Mouse (Mus musculus) forebrain, embryonic 14.5 days (tissue): ENCODE data around the gene Gfra1. TPM values are rescaled to one million over a fixed set of nuclear protein-coding genes. Genes with fewer than 3 reads are reported as not detected.

ENCODE experiments used
- ATAC-seq: fragments of 200-750 bp; cut with Nextera tagmentation; 2 replicates; pipeline ENCODE4 v1.8.0; 2017; ENCODE audit warnings: mild to moderate bottlenecking, moderate library complexity
- DNase-seq: peaks from one replicate; pipeline ENCODE4 v3.0.0-alpha.2; 2015; ENCODE audit warnings: low spot score
- H3K27ac ChIP-seq: fragments of 300-500 bp; sonication (generic); 2 replicates; pipeline ENCODE4 v1.5.1; 2014; ENCODE audit warnings: low read depth, mild to moderate bottlenecking, control low read depth, low read length, moderate library complexity
- H3K27me3 ChIP-seq: fragments of 300-500 bp; sonication (generic); replicated peaks from 2 replicates; pipeline ENCODE4 v1.6.1; 2014; ENCODE audit warnings: low read length, control low read depth, mixed read lengths; ENCODE audit not compliant: control insufficient read depth, insufficient read depth
- H3K36me3 ChIP-seq: fragments of 300-500 bp; sonication (generic); 2 replicates; pipeline ENCODE4 v1.6.1; 2014; ENCODE audit warnings: low read length, control low read depth; ENCODE audit not compliant: control insufficient read depth, insufficient read depth
- H3K4me1 ChIP-seq: fragments of 300-500 bp; sonication (generic); 2 replicates; pipeline ENCODE4 v1.6.1; 2014; ENCODE audit warnings: antibody characterized with exemption, low read length, control low read depth; ENCODE audit not compliant: control insufficient read depth, insufficient read depth
- H3K4me2 ChIP-seq: fragments of 300-500 bp; sonication (generic); 2 replicates; pipeline ENCODE4 v1.6.1; 2014; ENCODE audit warnings: mild to moderate bottlenecking, control low read depth, low read length
- H3K4me3 ChIP-seq: fragments of 300-500 bp; sonication (generic); 2 replicates; pipeline ENCODE4 v1.5.1; 2014; ENCODE audit warnings: low read depth, low read length, control low read depth
- H3K9ac ChIP-seq: fragments of 300-500 bp; sonication (generic); 2 replicates; pipeline ENCODE4 v1.6.1; 2014; ENCODE audit warnings: mild to moderate bottlenecking, low read length, control low read depth, moderate library complexity
- H3K9me3 ChIP-seq: fragments of 300-500 bp; sonication (generic); replicated peaks from 2 replicates; pipeline ENCODE4 v1.6.1; 2016; ENCODE audit warnings: low read length, control low read depth, mixed read lengths; ENCODE audit not compliant: control insufficient read depth
- WGBS: fragments of 180-500 bp; shearing (Covaris S2); extraction: QIAGEN DNeasy Blood & Tissue Kit; methylation state at CpG from one replicate; pipeline ENCODE4 v1.1.7; 2014; 5-methylcytosine and 5-hydroxymethylcytosine counted together
- polyA plus RNA-seq: library from polyadenylated mRNA; unstranded; fragments of >200 nt; fragmentation: Nextera tagmentation; extraction: Ambion mirVana; gene quantifications from 2 replicates; pipeline ENCODE4 v1.2.1, GENCODE M21; 2014

Gfra1 gene
- polyA plus RNA-seq, 1 experiment from 2014 or later, result 11.6 TPM

DNA sequence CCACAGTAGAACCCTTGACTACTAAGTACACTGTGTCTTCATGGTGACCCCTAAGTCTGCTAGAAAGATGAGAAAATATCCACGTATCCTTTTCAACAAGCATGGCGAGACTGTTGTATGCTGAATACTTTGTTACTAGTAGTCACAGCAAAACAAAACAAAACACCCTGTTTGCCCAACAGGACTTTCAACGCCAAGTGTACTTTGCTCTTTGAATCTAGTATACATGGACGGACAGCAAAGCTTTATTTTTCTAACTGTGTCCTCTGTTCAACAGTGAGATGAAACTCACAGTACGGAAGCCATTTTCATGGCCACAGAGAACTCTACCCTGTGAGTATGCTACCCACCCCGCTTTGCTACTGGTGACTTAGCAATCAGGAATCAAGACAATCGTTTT, 62.6 kb downstream of the Gfra1 start:
- DNase-seq, result no peak
- no peaks in the 10 kb centered on the region for H3K27me3 ChIP-seq
- H3K36me3 ChIP-seq, result no peaks in the 10 kb centered on the region
- no peak overlapping the region for H3K9ac ChIP-seq
- H3K4me3 ChIP-seq, result no peak overlapping the region
- H3K4me1 ChIP-seq, result peaks cover 6% of the 10 kb centered on the region
- H3K4me2 ChIP-seq, result no peak overlapping the region
- 89% methylated on average over 7 of the region's 7 CpGs for WGBS
- no peak overlapping the region for H3K27ac ChIP-seq
- ATAC-seq, result no peak
- no peaks in the 10 kb centered on the region for H3K9me3 ChIP-seq

DNA sequence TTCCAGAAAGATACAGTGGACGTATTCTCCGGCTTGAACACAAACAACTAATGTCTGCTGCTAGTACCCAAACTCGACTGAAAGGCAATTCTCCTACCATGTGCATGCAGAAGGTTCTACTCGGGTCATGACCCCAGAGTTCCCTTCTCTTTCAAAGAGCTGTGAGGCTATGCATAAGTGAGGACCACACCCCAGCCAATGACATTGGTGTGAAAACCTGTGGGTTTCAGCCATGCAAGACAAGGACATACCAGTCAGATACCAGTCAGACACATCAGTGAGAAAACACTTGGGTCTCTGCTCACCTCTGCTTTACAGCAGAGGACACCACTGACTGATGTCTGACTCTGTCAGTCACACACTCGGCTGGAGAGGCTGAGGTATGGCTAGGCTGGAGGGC, 63.9 kb downstream of the Gfra1 start:
- no peaks in the 10 kb centered on the region for H3K27me3 ChIP-seq
- DNase-seq (no peak), ATAC-seq (no peak)
- no peak overlapping the region for H3K4me2 ChIP-seq
- WGBS, result 91% methylated on average over 5 of the region's 5 CpGs
- H3K9me3 ChIP-seq, result no peaks in the 10 kb centered on the region
- no peak overlapping the region for H3K27ac ChIP-seq
- H3K9ac ChIP-seq, result no peak overlapping the region
- no peaks in the 10 kb centered on the region for H3K36me3 ChIP-seq
- H3K4me1 ChIP-seq, result peaks cover 6% of the 10 kb centered on the region
- no peak overlapping the region for H3K4me3 ChIP-seq

DNA sequence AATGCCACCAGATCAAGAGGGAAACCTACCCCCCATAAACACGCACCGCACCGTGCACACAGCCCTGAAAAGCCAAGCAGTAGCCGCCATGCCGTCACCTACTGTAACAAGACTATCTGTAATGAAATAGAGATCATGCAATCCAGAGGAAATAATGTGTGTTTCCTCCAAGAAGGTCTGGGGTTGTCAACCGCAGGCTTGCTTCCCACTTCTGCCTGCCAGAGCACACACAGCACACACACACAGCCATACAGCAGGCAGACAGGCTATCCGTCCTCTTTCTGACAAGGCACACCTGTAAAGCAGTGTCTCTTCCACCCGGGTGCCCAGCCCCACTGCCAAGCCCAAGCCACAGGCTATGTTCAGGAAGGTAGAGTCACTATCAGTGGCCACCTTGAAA, 66.2 kb downstream of the Gfra1 start:
- Histone ChIP-seq H3K4me3 (no peak overlapping the region), H3K9ac (no peak overlapping the region), H3K4me1 (no peaks in the 10 kb centered on the region), H3K36me3 (no peaks in the 10 kb centered on the region), H3K4me2 (no peak overlapping the region), H3K27me3 (no peaks in the 10 kb centered on the region), H3K9me3 (no peaks in the 10 kb centered on the region), H3K27ac (no peak overlapping the region)
- no peak for DNase-seq
- no peak for ATAC-seq
- WGBS, result 91% methylated on average over 8 of the region's 8 CpGs

- H3K4me2 ChIP-seq, result no peak overlapping the region
- H3K9me3 ChIP-seq, result no peaks in the 10 kb centered on the region
- H3K4me3 ChIP-seq, result no peak overlapping the region
- ATAC-seq (no peak), DNase-seq (peak; percentile 36)
- WGBS, result 35% methylated on average over 18 of the region's 18 CpGs
- no peaks in the 10 kb centered on the region for H3K4me1 ChIP-seq
- no peak overlapping the region for H3K9ac ChIP-seq
- H3K36me3 ChIP-seq, result no peaks in the 10 kb centered on the region
- H3K27ac ChIP-seq, result no peak overlapping the region
- H3K27me3 ChIP-seq, result no peaks in the 10 kb centered on the region
Observed at GRCm38 (mm10) chr19:58388851-58389447, 66.8 kb downstream of the Gfra1 start.

- WGBS, result 61% methylated on average over 3 of the region's 3 CpGs
Observed at GRCm38 (mm10) chr19:58383273-58383672, 72.4 kb downstream of the Gfra1 start.

DNA sequence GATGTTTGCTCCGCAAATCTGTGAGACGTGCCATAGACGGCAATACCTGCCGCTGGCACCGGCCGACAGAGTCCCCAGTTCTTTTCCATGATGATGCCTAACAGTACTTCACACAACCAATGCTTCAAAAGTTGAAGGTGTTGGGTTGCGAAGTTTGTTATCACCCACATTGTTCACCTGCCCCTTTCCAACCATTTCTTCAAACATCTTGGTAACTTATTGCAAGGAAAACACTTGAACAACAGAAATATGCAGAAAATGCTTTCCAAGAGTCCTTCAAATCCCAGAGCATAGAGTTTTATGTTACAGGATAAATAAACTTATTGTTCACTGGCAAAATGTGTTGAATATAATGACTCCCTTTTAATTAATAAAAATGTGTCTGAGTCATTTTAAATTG, 73.2 kb downstream of the Gfra1 start:
- H3K4me2 ChIP-seq, result no peak overlapping the region
- H3K9me3 ChIP-seq, result no peaks in the 10 kb centered on the region
- no peak overlapping the region for H3K27ac ChIP-seq
- ATAC-seq (no peak), DNase-seq (no peak)
- no peaks in the 10 kb centered on the region for H3K36me3 ChIP-seq
- H3K9ac ChIP-seq, result no peak overlapping the region
- H3K27me3 ChIP-seq, result no peaks in the 10 kb centered on the region
- no peak overlapping the region for H3K4me3 ChIP-seq
- peaks cover 2% of the 10 kb centered on the region; the same call in 1 of the 2 replicates for H3K4me1 ChIP-seq
- WGBS, result 98% methylated on average over 7 of the region's 7 CpGs

More at GRCm38 (mm10) chr19:58383273-58383672, 72.4 kb downstream of the Gfra1 start:
- DNase-seq, result no peak
- Histone ChIP-seq H3K4me3 (no peak overlapping the region), H3K4me1 (peaks cover 2% of the 10 kb centered on the region; the same call in 1 of the 2 replicates), H3K9me3 (no peaks in the 10 kb centered on the region), H3K27ac (no peak overlapping the region), H3K36me3 (no peaks in the 10 kb centered on the region), H3K4me2 (no peak overlapping the region), H3K27me3 (no peaks in the 10 kb centered on the region), H3K9ac (no peak overlapping the region)
- ATAC-seq, result no peak

DNA sequence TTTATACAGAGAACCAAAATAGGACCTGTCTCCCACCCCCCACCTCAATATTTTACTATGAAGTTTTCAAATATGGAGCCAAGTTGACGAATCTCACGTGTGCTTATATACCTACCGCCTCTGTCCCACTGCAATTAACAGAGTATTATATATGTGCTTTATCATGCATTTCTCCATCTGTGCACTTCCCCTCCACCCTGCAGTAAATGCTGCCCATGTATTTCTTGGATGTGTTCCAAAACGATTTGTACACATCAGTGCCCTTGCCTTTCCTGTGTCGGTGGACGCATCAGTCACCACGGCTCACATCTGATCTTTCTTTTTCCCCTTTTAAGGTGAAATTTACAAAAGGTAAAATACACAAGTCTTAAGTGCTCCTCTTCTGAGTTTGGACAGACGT, 77.7 kb downstream of the Gfra1 start:
- DNase-seq (no peak), ATAC-seq (no peak)
- peaks cover 2% of the 10 kb centered on the region; the same call in 1 of the 2 replicates for H3K4me1 ChIP-seq

DNA sequence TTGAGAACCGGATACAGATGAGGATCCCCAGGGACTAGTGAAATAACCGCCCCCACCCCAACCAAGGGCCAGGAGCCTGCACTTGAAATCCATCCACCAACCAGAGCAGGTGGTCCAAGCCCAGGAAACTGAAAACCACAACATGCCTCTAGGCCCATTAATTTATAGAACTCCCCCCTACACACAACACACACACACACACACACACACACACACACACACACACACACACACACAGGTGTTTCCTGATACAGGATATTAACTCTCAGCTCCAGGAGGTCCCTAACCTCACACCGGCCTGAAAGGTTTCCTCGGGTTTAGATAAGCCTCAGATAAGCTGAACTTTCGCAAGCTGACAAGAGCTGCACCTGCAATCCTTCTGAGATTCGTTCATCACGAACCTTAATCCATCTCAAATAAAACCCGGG, 79.0 kb downstream of the Gfra1 start:
- Histone ChIP-seq H3K27me3 (no peaks in the 10 kb centered on the region), H3K27ac (no peak overlapping the region), H3K36me3 (no peaks in the 10 kb centered on the region), H3K9me3 (no peaks in the 10 kb centered on the region), H3K9ac (no peak overlapping the region), H3K4me3 (no peak overlapping the region), H3K4me1 (peaks cover 2% of the 10 kb centered on the region; the same call in 1 of the 2 replicates), H3K4me2 (no peak overlapping the region)
- WGBS, result 81% methylated on average over 8 of the region's 8 CpGs
- no peak for DNase-seq
- ATAC-seq, result no peak

More for the DNA sequence above, 77.7 kb downstream of the Gfra1 start:
- no peaks in the 10 kb centered on the region for H3K36me3 ChIP-seq
- H3K9me3 ChIP-seq, result no peaks in the 10 kb centered on the region
- no peak overlapping the region for H3K4me2 ChIP-seq
- 56% methylated on average over 8 of the region's 8 CpGs for WGBS
- no peaks in the 10 kb centered on the region for H3K27me3 ChIP-seq
- no peak overlapping the region for H3K9ac ChIP-seq
- H3K4me3 ChIP-seq, result no peak overlapping the region
- H3K27ac ChIP-seq, result no peak overlapping the region

DNA sequence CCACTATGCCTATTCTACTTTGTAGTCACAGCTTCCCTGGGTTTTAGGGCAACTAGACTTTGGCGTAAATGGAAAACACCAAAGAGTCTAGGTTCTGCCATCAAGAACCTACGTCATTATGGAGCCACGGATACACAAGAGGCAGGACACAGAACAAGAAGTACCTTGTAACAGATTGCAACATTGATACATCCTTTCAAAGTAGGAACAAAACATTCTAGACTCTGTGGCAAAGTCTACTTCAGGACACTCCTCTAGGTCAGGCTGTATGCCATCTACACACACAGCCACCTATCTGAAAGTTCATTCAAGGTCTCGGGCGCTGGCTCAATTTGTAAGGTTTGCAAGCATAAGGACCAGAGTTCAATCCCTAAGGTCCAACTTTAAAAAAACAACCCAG, 81.1 kb downstream of the Gfra1 start:
- Histone ChIP-seq H3K4me1 (no peaks in the 10 kb centered on the region), H3K36me3 (no peaks in the 10 kb centered on the region)

More for the DNA sequence above, 81.1 kb downstream of the Gfra1 start:
- Histone ChIP-seq H3K27ac (no peak overlapping the region), H3K4me2 (no peak overlapping the region), H3K4me3 (no peak overlapping the region), H3K9ac (no peak overlapping the region), H3K9me3 (no peaks in the 10 kb centered on the region), H3K27me3 (no peaks in the 10 kb centered on the region)
- WGBS, result 97% methylated on average over 5 of the region's 5 CpGs
- DNase-seq, result no peak
- no peak for ATAC-seq
